Mouse (Mus musculus) heart, adult 18-20 months (tissue): ENCODE results near the gene Cdc6. TPM values are rescaled to one million over a fixed set of nuclear protein-coding genes. Genes with fewer than 3 reads are reported as not detected.

Source experiments
- DNase-seq, 2 experiments: peaks; one replicate each; pipeline ENCODE4 v3.0.0; 2021 to 2022; ENCODE audit warnings: mixed read lengths in 1 of 2
- long read RNA-seq, 2 experiments: library from polyadenylated mRNA; stranded (forward); transcript quantifications; one replicate each; pipeline ENCODE4 v2.0.0; 2021
- total RNA-seq, 2 experiments: library from RNA; stranded (reverse); gene quantifications; 2 replicates each; pipeline ENCODE4 v1.2.3; 2021

The Cdc6 gene
- total RNA-seq = under 1 TPM; 0.40 to 0.41 TPM
- long read RNA-seq, experiment 1 = 0 reads
- long read RNA-seq, experiment 2 = 0 reads

GRCm38 (mm10) chr11:98907437-98908173 lies at the start of gene Cdc6:
Gene Cdc6, plus strand, starts transcription at chr11:98907801.
- peak; percentile 96 to 98 for DNase-seq

GRCm38 (mm10) chr11:98858759-98859731 lies 48.6 kb upstream of the Cdc6 start:
- DNase-seq = peak; percentile 87 to 97

GRCm38 (mm10) chr11:98863028-98863750 lies 44.4 kb upstream of the Cdc6 start, which contains the start of gene Wipf2:
Gene Wipf2, plus strand, starts transcription at chr11:98863638.
- DNase-seq = peak; percentile 95 to 96

- peak in 1 of 2 experiments; percentile 51 for DNase-seq
These were observed 43.7 kb upstream of the Cdc6 start for GRCm38 (mm10) chr11:98863751-98864429.

- DNase-seq = no peak
These were observed 40.3 kb upstream of the Cdc6 start for GRCm38 (mm10) chr11:98867293-98867692.

GRCm38 (mm10) chr11:98869906-98870305 lies 37.7 kb upstream of the Cdc6 start:
- DNase-seq = no peak

- no peak for DNase-seq
These were observed 36.8 kb upstream of the Cdc6 start for GRCm38 (mm10) chr11:98870791-98871190.

GRCm38 (mm10) chr11:98871416-98871815 lies 36.2 kb upstream of the Cdc6 start:
- DNase-seq = no peak

GRCm38 (mm10) chr11:98872040-98872439 lies 35.6 kb upstream of the Cdc6 start:
- DNase-seq = peak; percentile 57 to 69

- DNase-seq = peak; percentile 66 to 70
These were observed 33.7 kb upstream of the Cdc6 start for GRCm38 (mm10) chr11:98873900-98874299.

- DNase-seq = no peak
These were observed 30.6 kb upstream of the Cdc6 start for GRCm38 (mm10) chr11:98877001-98877400.

GRCm38 (mm10) chr11:98887703-98888102 lies 19.9 kb upstream of the Cdc6 start:
- no peak for DNase-seq

- no peak for DNase-seq
These were observed 18.5 kb upstream of the Cdc6 start for GRCm38 (mm10) chr11:98889077-98889476.

GRCm38 (mm10) chr11:98889977-98890376 lies 17.6 kb upstream of the Cdc6 start:
- no peak for DNase-seq

GRCm38 (mm10) chr11:98892426-98892825 lies 15.2 kb upstream of the Cdc6 start:
- DNase-seq = no peak

- DNase-seq = peak in 1 of 2 experiments; percentile 34
These were observed 7.0 kb upstream of the Cdc6 start for GRCm38 (mm10) chr11:98900529-98901125.

GRCm38 (mm10) chr11:98902621-98903245 lies 4.9 kb upstream of the Cdc6 start:
- no peak for DNase-seq

GRCm38 (mm10) chr11:98904577-98904976 lies 3.0 kb upstream of the Cdc6 start:
- no peak for DNase-seq

- DNase-seq = no peak
These were observed 2.6 kb upstream of the Cdc6 start for GRCm38 (mm10) chr11:98905033-98905432.

- DNase-seq = no peak
These were observed 2.0 kb upstream of the Cdc6 start for GRCm38 (mm10) chr11:98905583-98905982.

- DNase-seq = no peak
These were observed 551 bp upstream of the Cdc6 start for GRCm38 (mm10) chr11:98907063-98907436.
